Mouse (Mus musculus) left cerebral cortex, adult 11 months (tissue): ENCODE measurements around the gene Fam160a1.

Experiments used
- DNase-seq: peaks from one replicate; pipeline ENCODE4 v3.0.0; 2022; ENCODE audit warnings: low spot score

The Fam160a1 gene

GRCm38 (mm10) chr3:85827283-85827682 lies 10.2 kb upstream of the Fam160a1 start:
- DNase-seq, result no peak

GRCm38 (mm10) chr3:85820839-85821548 lies 3.9 kb upstream of the Fam160a1 start:
- DNase-seq, result no peak

GRCm38 (mm10) chr3:85819319-85819718 lies 2.2 kb upstream of the Fam160a1 start:
- DNase-seq, result no peak

GRCm38 (mm10) chr3:85814241-85814640 lies 2.9 kb downstream of the Fam160a1 start:
- DNase-seq, result peak; percentile 26

GRCm38 (mm10) chr3:85813101-85814014 lies 3.7 kb downstream of the Fam160a1 start:
- DNase-seq, result no peak

- no peak for DNase-seq
These were observed 5.1 kb downstream of the Fam160a1 start for GRCm38 (mm10) chr3:85812010-85812409.

- no peak for DNase-seq
These were observed 23.9 kb downstream of the Fam160a1 start for GRCm38 (mm10) chr3:85793166-85793565.

GRCm38 (mm10) chr3:85789748-85790147 lies 27.3 kb downstream of the Fam160a1 start:
- no peak for DNase-seq

- DNase-seq, result no peak
These were observed 30.6 kb downstream of the Fam160a1 start for GRCm38 (mm10) chr3:85786501-85786900.

- no peak for DNase-seq
These were observed 36.2 kb downstream of the Fam160a1 start for GRCm38 (mm10) chr3:85780906-85781305.

- DNase-seq, result no peak
These were observed 36.8 kb downstream of the Fam160a1 start for GRCm38 (mm10) chr3:85780332-85780731.

GRCm38 (mm10) chr3:85777841-85778240 lies 39.2 kb downstream of the Fam160a1 start:
- DNase-seq, result no peak

- no peak for DNase-seq
These were observed 39.7 kb downstream of the Fam160a1 start for GRCm38 (mm10) chr3:85777356-85777755.

- DNase-seq, result no peak
These were observed 40.4 kb downstream of the Fam160a1 start for GRCm38 (mm10) chr3:85776707-85777106.

- DNase-seq, result no peak
These were observed 41.0 kb downstream of the Fam160a1 start for GRCm38 (mm10) chr3:85776126-85776525.

GRCm38 (mm10) chr3:85773886-85774285 lies 43.2 kb downstream of the Fam160a1 start:
- DNase-seq, result no peak

GRCm38 (mm10) chr3:85773425-85773824 lies 43.7 kb downstream of the Fam160a1 start:
- no peak for DNase-seq

GRCm38 (mm10) chr3:85764937-85765337 lies 52.2 kb downstream of the Fam160a1 start:
- no peak for DNase-seq

- DNase-seq, result no peak
These were observed 52.9 kb downstream of the Fam160a1 start for GRCm38 (mm10) chr3:85764008-85764834.

GRCm38 (mm10) chr3:85757944-85758343 lies 59.1 kb downstream of the Fam160a1 start:
- DNase-seq, result no peak

GRCm38 (mm10) chr3:85757435-85757834 lies 59.7 kb downstream of the Fam160a1 start:
- DNase-seq, result no peak

- no peak for DNase-seq
These were observed 67.7 kb downstream of the Fam160a1 start for GRCm38 (mm10) chr3:85749348-85749747.
